Mouse (Mus musculus): ENCODE results near the gene Tnfrsf13c.

Gene Tnfrsf13c

DNA sequence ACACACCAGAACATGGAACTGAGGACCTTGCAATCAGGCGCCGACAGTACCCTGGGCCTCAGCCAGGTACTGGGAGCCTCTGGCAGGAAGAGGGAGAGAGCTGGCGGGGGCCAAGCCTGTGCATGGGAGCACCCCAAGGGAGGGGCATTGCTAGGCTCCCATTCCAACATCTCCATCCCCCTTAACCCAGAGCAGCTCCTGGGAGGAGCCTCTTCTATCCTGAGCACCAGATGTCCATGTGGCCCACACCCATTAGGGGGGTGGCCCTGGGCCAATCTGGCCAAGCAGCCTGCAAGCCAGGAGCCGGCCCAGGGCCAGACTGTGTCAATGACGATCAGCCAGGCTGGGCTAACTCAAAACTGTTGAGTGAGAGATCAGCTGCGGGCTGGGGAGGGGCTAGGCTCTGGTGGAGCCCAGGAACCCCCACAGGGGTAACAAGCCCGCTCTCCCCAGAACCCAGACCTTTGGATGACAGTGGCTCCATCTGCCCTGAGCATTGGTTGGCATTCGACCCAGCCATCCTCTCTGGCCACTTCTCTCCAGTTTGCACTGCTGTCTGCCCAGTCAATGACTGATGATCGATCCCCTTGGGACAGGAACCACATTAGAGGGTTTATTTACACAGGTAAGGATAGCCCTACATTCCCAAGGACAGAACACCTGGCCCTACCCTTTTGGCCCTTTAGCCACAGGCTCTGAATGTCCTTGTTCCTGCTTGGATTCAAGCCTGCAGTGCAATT, 17.6 kb downstream of the Tnfrsf13c start:
- peak; percentile 36 for DNase-seq

GRCm38 (mm10) chr15:82204680-82205371, 19.3 kb downstream of the Tnfrsf13c start:
- DNase-seq, result no peak

DNA sequence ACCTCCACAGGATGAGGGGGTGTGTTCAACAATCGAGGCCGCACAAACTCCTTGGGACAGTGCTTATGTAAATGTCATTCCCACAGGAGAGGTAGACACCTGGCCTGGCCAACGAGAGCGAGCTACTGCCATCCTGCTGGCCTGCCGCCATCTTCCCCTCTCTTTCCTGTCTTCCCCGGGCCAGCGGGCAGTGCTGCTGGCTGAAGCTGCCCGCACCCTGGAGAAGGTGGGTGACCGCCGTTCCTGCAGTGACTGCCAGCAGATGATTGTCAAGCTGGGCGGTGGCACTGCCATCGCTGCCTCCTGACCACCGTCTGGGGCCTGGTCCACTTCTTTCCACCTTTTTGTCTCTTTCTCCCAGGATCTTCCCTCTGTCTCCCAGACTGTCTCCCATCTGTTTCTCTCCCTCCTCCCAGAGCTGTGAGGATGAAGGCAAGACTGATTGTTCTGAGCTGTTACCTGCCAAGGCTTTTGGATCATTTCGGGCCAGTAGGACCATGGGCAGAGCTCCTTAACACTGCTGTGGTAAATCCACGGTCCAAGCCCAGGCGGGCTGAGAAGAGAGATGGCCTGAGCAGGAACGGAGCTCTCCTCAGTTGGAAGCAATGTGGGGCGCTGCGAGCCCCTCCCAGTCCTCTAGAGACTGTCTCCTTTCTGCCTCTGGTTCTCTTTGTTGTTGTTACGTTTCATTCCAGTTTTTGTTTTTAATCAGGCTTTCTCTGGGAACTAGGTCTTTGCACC, 20.4 kb downstream of the Tnfrsf13c start:
- no peak for DNase-seq

- DNase-seq, result no peak
Observed at GRCm38 (mm10) chr15:82203090-82203489, 21.1 kb downstream of the Tnfrsf13c start.

DNA sequence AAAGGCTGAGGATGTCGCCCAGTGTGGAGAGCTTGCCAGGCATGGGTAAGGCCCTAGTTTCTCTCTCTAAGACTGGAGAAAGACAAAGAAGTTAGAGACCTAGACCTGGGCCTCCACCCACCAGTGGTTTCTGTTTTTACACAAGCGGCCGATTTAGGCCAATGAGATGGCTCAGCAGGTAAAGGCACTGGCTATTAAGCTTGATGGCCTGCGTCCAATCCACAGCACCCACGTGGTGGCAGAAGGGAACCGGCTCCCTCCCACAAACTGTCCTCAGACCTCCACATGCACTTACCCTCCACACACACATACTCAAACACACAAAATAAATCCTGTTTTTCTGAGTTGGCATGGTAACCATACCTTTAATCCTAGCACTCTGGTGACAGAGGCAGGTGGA, 22.1 kb downstream of the Tnfrsf13c start:
- DNase-seq, result no peak

- DNase-seq, result no peak
Observed at GRCm38 (mm10) chr15:82199546-82199945, 24.6 kb downstream of the Tnfrsf13c start.

DNA sequence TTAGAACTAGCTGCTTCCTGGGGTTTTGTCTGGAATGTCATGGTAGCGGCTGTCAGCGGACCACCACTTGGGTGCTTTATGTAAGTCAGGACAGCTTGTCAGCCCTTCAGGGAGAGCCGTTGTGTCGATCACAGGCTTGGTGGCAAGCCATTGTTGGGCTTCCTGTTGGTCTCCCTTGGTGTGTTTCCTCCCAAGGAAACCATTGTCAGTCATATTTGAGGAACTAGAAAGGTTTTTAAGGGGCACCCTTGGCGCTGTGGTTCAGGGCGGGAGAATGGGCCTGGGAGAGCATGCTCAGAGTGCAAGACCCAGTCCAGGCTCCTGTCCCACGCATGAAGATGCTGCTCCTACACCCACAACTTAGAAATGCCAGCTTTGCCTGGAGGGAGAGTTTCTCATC, 25.8 kb downstream of the Tnfrsf13c start:
- no peak for DNase-seq

DNA sequence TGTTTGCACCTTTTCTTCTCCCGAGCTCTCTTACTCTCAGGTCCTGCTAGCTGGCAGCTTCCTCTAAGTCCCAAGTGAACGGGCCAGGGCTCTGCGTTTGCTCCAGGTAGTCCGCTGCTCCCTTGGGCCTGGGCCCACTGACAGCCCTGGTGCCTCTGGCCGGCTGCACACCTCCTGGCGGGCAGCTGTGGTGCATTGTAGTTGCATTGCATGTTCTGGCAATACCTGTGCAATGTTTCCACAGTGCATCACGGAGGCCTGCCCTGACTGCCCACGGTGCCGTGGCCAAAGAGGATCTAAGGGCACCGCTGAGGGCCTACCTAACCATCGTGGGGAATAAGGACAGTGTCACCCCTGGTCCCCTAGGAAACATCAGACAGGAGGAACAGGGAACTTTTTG, 26.2 kb downstream of the Tnfrsf13c start:
- DNase-seq, result no peak

DNA sequence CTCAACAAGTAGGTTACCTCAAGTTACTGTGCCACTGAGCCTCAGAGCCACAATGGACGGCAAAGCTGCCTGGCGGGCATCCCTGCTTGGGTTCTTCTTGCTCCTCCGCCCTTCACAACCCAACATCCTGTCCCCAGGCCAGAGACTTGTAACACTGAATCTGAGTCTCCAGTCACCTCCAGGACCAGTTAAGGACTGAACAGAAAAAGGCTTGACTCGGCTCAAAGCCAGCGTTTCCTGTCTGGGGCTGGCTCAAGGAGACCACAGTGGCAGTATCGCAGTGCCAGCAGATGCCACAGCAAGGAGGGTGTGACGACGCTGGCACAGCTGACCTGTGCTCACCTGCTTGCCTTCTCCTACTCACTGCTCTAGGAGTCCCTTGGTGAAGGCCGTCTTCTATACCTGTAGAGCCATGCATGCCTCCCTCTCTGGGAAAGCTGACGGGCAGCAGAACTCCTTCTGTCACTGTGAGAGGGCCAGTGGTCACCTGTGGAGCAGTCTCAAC, 26.9 kb downstream of the Tnfrsf13c start:
- DNase-seq, result no peak

DNA sequence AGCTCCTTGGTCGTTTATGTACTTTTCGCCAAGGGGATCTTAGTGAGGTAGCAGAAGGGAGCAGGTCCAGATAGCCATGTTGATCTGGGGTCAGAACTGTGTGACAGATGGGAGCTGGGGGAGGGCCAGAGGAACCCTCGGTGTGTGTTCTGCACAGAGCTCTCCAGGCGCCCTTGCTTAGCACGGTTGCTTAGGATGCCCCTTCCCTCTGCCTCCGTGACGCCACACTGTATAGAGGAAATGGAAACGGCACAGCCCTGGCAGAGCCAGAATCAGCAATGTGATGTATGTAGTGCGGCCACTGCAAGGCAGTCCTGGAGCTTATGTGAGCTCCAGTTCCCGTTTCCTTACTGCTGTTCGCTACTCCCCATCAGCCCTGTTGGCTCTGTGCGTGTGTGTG, 27.9 kb downstream of the Tnfrsf13c start:
- DNase-seq, result no peak

GRCm38 (mm10) chr15:82192617-82193016, 31.6 kb downstream of the Tnfrsf13c start:
- DNase-seq, result no peak

- DNase-seq, result no peak
Observed at GRCm38 (mm10) chr15:82188481-82189240, 35.5 kb downstream of the Tnfrsf13c start.

- no peak for DNase-seq
Observed at GRCm38 (mm10) chr15:82187924-82188323, 36.2 kb downstream of the Tnfrsf13c start.

DNA sequence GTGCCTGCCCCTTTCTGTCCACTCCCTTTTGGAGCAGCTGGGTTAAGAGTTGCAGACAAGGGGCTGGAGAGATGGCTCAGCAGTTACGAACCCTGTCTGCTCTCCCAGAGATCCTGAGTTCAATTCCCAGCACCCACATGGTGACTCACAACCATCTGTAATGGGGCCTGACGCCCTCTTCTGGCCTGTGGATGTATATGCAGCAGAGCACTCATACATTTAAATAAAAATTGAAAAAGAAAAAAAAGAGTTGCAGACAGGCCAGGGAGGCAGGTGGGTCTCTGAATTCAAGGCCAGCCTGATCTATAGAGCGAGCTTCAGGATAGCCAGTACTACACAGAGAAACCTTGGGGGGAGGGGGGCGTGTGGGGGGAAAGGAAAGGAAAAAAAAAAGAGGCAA, 36.8 kb downstream of the Tnfrsf13c start:
- DNase-seq, result no peak

DNA sequence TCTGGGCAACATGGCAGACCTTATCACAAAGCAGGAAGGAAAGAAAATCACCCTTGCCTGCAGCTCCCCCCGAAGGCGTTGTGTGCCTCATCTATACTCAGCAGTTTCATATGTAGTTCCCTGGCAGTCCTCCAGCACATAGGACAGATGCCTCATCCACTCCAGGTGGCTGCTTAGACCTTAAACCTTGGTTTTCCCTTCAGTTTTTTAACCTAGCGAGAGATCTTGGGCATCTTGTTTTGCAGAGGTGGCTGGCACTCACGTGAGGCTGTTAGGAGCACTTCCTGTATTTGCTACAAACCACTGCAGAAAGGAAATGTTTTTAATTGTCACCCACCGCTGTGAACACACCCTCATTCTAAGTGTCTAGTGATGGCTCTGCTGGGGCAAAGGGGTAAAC, 37.2 kb downstream of the Tnfrsf13c start:
- no peak for DNase-seq

DNA sequence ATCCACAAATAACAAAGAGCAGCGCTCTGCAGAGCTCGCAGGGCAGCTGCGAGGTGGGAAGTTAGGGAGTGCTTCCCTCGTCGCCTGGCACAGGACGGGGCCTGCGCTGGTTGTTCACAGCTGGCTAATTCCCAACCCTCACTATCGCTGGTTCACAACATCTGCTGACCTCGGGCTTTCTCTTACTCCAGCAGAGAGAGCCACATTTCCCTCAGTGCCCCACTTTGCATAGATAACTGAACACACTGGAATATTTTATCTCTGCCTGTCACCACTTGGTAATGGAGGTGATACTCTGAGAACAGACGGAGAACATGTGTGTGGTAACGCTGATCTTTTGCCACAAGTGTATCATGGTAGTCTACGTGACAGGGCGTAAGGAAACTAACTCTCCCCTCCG, 38.0 kb downstream of the Tnfrsf13c start:
- no peak for DNase-seq

GRCm38 (mm10) chr15:82185062-82185783, 38.9 kb downstream of the Tnfrsf13c start:
- DNase-seq, result no peak

GRCm38 (mm10) chr15:82184656-82185055, 39.5 kb downstream of the Tnfrsf13c start:
- DNase-seq, result no peak

DNA sequence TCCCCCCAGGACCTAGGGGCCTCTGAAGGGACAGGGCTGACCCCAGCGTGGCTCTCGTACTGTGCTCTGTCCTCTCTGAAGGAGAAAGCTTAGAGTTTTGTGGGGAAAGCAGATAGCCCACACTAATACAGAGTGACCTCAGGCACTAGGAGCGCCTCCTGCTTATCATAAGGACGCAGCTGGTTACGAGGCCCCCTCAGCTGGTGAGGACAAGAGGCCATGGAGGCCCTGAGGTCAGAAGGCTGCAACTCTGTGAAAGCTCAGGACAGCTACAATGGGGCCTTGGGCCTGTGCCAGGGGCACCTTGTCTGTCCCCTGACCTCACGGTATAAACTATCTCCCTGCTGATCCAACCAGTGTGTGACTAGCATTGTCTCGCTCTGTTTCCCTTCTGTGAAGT, 40.0 kb downstream of the Tnfrsf13c start:
- peak; percentile 10 for DNase-seq

DNA sequence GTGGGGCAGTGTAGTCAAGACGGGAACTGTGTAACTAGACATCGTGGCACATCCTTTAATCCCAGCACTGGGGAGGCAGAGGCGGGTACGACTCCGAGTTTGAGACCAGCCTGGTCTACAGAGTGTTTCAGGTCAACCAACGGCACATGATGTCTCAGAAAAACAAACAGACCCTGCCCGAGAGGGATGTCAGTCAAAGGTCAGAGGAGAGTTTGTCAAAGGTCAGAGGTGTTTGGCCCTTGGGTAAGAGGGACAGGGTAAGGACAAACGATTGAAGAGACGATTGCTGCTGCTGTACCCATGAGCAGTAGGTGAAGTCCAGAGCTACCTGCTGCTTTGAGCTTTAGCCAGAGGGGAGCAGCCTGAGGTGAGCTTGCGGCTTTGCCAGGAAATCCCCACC, 40.6 kb downstream of the Tnfrsf13c start:
- no peak for DNase-seq

GRCm38 (mm10) chr15:82182311-82182710, 41.9 kb downstream of the Tnfrsf13c start:
- DNase-seq, result no peak

DNA sequence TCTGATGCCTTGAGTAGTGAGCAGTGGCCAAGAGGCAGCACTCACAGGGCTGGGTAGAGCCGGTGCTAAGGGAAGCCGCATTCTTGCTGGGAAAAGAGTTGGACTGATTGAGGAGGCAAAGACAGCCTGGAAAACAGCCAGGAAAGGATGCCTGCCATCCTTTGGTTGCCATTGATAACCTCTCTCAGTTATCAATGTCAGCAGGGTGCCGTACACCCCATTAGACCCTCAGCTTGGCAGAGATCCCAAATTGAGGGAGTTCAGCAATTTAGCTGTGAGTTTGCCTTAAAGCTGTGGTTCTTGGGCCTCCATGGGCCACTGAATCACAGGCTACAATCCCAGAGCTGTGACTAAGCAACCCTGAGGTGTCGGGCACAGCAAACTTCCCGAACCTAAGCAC, 43.0 kb downstream of the Tnfrsf13c start:
- DNase-seq, result no peak

Measured in embryo, embryonic 11 days (tissue).